Mouse (Mus musculus) frontal cortex, postnatal 10 days (tissue): ENCODE results near the gene Defb3.
"Not testable (repeated sequence)": the region's sequence is repeated elsewhere in the genome, so short reads cannot be mapped to it uniquely, and the experiment has no call there.

Experiments used
- DNase-seq, 2 experiments: peaks; one replicate each; pipeline ENCODE4 v3.0.0; 2022; ENCODE audit warnings: low spot score in 2 of 2, mixed read lengths in 1 of 2

Defb3 gene

GRCm38 (mm10) chr8:19293060-19293459 is at the start of gene Defb3:
Gene Defb3, plus strand, starts transcription at chr8:19293360.
- not testable (repeated sequence) for DNase-seq

- no peak for DNase-seq
Observed at GRCm38 (mm10) chr8:19247280-19247679, 45.9 kb upstream of the Defb3 start, which contains the start of gene Defb5. Gene Defb5, plus strand, starts transcription at chr8:19247580.

- no peak for DNase-seq
Observed at GRCm38 (mm10) chr8:19258136-19258535, 35.0 kb upstream of the Defb3 start.

- no peak for DNase-seq
Observed at GRCm38 (mm10) chr8:19259667-19260066, 33.5 kb upstream of the Defb3 start.

- not testable (repeated sequence) for DNase-seq
Observed at GRCm38 (mm10) chr8:19298361-19298760, 5.2 kb downstream of the Defb3 start.

GRCm38 (mm10) chr8:19331836-19332235 is 38.7 kb downstream of the Defb3 start:
- DNase-seq = no peak
